Mouse (Mus musculus) urinary bladder, postnatal 4 days (tissue): ENCODE data around the gene Zfp119b.

Experiments
- DNase-seq, 2 experiments: peaks; one replicate each; pipeline ENCODE4 v3.0.0; 2021 to 2022; ENCODE audit warnings: low spot score in 2 of 2

Zfp119b gene

DNA sequence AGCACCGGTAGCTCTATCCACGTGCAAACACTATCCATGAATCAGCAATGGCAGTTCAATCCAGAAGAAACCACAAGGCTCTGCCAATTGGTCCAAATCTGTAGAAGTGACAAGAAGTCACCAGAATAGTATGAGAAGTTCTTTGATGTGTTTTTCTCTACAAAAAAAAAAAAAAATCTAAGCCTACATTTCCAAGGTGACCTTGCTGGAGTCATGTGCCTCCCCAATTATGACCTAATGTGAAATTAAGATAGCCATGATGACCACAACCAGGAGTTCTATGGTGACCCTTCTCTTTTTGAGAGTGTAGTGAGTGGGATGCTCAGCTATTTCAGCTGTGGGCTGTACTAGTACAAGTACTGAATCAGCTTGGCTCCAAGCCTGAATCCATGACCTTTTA, at the start of gene Zfp119b:
Gene Zfp119b (minus strand): TSS at position 101 of the 400 bp plus-strand sequence.
- DNase-seq = no peak

DNA sequence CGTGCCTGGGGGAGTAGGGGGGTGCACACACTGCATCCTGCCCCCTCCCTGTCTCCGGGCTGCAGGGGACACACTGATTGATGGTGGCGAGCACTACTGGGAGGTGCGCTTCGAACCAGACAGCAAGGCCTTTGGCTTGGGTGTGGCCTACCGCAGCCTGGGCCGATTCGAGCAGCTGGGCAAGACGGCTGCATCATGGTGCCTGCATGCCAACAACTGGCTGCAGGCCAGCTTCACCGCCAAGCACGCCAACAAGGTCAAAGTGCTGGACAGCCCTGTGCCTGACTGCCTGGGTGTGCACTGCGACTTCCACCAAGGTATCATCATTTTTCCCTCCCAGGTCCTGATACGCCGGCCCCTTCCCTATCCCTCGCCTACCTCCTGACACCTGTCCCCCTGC, 46.7 kb upstream of the Zfp119b start:
- DNase-seq = no peak

DNA sequence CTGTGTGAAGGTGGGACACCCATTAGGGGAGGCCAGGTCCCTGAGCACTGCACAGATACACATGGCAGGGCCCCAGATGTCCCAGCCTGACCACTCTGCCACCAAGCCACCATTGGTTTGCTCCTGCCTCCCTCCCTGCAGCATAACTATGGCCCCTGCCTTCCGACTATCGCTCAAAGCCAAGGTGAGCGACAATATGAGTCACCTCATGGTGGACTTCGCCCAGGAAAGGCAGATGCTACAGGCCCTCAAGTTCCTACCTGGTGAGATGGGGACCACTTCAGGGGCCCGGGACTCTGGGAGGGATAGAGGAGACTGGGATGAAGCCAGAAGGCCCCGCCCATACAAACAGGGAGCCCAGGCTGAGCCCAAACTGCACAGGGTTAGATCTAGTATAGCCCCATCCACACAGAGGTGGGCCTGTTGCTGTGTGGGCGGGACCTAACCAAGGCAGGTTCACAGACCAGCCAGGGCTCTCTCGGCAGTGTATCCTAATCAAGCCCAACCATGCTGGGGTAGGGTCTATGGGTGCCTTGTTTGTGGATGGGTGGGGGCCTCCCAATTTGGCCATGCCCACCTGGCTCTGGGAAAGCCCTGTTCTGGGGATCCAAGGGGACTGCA, 41.1 kb upstream of the Zfp119b start:
- DNase-seq = no peak

DNA sequence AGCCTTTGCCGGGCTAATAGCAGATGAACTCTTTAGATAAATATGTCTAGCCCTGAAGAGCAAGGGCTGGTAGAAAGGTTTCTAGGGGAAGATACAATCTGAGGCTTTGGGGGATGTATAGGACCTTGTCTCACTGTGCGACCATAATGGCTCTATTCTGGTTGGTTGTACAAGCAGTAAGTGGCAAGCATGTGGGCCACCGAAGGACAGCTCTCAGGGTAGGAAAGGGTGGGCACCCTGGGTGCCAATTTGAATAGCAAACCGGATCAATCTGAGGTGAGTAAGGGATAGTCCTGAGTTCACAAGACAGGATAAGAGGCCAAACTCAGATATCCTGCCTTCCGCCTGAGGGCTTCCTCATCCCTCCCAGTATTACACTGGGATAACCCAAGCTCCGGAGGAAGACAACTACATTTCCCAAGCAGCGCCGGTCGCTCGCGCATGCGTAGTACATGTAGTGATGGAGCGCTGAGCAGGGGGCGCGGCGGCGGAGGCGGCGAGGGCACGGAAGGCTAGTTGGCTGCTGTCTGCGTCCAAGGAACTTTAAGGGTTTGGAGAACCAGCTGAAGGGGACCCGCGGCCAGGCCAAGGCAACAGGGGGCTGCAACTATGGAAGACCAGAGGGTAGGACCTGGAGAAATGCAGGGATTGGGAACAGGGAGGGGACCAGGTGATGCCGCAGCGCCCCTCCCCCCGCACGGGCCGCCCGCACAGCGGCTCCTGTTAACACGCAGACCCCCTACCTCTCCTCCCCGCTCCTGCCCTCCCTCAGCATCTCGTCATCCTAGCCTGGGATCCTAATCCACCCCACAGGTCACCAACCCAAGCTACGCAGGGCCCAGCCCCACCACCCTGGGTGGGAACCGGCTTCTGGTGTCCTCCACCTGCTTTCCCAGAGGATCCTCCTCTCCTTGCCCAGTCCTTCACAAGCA, 37.0 kb upstream of the Zfp119b start, which contains the start of gene Fsd1:
Gene Fsd1 (plus strand): TSS at position 480 of the 932 bp plus-strand sequence.
- DNase-seq = no peak

DNA sequence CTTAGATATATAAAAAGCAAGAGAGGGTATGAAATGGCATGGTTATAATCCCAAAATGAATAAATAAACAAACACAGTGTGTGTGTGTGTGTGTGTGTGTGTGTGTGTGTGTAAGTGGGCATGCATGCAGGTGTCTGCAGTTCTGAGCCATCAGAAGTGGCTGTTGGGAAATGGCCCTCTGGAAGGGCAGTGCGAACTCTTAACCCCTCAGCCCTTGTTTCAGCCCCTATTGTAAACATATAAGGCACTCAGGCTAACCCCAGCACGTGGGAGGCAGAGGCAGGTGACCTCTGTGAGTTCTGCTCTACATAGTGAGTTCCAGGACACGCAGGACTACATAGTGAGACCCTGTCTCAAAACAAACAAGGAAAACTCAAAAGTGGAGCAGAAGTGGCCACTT, 28.0 kb upstream of the Zfp119b start:
- DNase-seq = no peak

DNA sequence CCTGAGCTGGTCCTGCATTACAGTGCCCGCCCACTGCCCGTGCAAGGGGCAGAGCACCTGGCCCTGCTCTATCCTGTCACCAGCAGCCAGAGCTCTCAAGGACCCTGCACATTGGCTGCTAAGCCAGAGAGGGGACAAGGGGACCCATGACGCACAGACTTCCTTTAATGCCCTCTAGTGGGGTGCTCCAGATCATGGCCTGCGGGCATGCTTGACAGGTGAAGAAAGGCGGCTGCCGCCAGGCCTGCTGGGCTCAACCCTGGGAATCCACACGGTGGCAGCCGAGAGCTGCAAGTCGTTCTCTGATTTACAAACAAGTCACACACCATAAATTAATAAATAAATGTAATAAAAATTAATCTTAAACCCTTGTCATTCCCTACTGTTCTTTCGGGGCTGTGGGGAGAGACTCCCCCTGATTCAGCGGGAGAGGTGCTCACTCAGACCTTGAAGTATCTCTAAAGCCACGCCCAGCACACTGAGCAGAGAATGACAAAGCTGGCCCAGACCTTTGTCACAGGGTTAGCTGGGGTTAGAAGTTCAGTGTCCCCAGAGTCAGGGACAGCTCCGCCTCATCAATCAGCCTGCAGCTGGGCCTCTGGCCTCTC, 27.1 kb upstream of the Zfp119b start:
- DNase-seq = peak; percentile 64 to 84

DNA sequence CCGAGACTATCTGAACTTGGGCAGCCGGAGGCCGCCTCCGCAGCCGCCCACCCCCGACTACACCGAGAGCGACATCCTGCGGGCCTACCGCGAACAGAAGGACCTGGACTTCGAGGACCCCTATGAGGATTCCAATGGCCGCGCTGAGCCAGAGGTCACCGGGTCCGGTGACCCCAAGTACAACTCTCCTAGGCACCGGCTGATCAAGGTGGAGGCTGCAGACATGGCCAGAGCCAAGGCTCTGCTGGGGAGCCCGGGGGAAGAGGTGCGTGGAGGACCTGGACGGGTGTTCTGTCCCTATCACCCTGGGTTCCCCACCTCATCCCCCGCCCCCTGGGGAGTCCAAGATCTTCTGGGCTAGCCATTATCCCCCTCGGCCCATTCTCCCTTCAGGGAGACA, 22.2 kb upstream of the Zfp119b start:
- no peak for DNase-seq

DNA sequence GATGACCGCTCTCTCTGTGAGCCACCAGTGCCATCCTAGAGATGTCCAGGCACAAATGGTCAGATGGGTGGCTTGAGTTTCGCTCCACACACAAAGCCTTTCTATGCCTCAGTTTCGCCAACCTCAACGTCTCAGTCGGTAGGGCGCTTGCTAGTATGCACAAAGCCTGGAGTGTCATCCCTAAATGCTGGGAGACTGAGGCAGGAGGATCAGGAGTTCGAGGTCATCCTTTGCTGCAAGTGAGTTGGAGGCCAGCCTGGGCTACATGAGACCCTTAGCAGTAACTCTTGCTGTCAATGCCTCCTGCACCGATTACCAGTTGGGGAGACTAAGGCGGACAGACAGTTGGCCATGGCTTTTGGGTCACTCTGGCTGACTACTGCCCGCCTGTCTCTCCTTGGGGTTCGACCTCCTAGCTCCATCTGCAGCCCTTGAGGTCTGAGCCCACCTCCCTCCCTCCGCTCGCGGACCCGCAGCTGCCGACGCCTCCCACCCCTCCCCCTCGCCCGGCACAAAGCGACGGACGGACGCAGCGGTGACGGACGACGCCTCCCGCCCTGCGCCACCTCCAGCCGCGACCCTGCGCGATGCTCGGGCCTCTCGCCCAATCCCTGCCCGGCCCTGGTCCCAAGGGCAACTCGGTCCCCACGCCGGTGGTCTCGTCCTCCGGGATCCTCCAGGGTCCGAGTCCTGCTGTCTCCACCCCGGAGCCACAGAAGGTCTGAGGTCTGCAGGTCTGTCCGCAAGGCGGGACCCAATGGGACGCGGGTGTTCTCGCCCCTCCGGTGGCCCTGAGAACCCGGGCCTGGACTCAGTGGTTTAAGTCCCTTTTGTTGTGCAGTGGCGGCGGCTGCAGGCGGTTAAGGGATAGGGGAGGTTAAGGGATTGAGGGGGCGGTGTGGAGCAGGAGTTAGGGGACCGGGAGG, 20.9 kb upstream of the Zfp119b start, which contains the start of gene Shd:
Gene Shd (plus strand): TSS at position 502 of the 926 bp plus-strand sequence.
- DNase-seq = no peak

DNA sequence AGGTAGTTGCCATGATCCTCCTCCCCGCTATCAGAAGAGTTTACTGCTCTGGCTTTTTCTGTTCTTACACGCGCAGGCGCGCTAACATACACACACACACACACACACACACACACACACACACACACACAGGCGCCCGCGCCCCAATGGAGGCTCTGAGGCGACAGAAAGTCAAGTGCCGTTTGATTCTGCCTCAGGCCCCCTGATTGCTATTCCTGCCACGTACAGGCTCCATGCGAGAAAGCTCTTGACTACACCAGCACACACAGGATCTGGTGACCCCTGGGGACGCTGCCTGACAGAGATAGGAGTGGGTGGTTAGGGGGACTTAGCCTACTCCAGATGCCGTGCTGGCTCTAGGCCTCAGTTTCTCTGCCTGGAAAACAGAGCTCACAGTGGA, 20.3 kb upstream of the Zfp119b start:
- DNase-seq = no peak

DNA sequence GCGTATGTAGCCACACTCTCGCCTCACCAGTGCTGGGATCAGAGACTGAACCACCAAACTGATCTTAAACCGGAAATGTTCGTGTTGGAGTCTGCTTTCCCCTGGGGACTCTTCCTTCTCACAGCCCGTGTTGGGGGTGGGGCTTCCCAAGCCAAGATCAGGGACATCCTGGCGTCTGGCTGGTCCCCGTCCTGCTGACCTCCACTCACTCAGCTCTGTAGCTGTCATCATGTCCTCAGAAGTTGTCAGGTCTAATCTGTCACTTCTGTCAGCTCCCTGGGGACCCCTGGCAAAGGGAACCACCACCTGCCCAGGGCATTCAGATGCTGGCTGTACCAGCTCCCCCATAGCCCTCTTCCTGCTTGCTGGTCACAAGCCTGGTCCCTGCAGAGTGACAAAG, 18.9 kb upstream of the Zfp119b start:
- DNase-seq = no peak

DNA sequence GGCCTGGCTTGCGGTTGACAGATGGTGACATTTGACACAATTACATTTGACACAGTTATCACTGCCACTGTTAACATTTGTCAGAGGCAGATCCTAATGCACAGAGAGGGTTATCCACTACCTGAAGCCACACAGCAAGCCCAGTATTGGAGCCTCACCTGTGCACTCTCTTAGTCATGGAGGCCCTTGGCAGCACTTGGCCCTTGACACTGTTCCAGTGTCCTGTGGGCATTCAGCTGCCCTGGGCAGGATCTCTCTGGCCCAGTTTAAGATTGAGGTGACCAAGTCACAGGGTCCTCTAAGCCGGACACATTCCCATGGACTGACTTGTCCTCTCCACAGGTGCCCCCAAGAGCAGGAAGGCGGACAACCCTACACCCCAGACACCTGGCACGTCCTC, 17.9 kb upstream of the Zfp119b start:
- no peak for DNase-seq

DNA sequence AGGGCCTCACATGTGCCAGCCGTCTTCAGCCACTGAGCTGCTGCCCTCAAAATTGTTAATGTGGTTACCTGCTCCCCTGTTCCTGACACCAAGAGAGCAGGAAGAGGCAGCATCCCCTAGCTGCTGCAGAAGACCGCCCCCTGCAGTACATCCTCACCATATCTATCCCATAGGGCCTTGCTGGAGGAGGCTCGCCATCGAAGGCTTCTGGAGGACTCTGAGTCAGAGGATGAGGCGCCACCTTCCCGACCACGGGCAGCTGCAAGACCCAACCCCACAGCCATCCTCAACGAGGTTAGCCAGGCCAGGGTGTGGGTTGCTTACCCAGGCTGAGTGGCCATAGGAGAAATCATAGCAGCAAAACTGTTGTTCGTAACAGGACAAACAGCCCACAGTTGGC, 15.7 kb upstream of the Zfp119b start:
- DNase-seq = peak in 1 of 2 experiments; percentile 56

DNA sequence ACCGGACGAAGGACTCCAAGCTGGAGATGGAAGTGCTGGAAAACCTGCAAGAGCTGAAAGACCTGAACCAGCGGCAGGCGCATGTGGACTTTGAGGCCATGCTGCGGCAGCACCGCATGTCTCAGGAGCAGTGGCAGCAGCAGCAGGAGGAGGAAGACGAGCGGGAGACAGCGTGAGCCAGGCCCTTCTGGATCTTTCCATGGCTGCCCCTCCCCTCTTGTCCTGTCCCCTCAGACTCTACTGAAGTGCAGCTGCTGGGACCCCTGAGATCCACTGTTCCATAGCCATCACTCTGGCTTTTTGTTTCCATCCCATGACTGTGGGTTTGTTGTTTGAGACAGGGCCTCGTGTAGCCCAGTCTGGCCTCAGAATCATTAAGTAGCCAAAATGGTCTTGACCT, 15.2 kb upstream of the Zfp119b start:
- DNase-seq = no peak

DNA sequence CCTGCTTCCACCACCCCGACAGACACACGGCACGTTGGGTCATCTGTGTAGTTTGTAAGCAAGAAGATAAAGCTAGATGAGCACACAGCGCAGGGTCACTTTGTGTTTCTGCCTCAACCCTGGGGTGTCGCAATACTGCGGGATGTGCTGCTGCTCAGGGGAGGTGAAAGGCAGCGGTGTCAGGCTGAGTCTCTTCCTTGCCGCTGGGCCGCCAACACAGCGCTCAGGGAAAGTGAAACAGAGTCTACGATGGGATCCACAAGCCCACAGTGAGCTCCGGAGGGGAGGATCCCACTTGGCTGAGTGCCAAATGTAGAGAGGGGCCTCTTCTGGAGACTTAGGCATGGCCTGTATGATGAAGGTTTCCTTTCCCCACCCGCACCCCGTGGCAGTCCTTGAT, 13.9 kb upstream of the Zfp119b start:
- DNase-seq = peak in 1 of 2 experiments; percentile 56

DNA sequence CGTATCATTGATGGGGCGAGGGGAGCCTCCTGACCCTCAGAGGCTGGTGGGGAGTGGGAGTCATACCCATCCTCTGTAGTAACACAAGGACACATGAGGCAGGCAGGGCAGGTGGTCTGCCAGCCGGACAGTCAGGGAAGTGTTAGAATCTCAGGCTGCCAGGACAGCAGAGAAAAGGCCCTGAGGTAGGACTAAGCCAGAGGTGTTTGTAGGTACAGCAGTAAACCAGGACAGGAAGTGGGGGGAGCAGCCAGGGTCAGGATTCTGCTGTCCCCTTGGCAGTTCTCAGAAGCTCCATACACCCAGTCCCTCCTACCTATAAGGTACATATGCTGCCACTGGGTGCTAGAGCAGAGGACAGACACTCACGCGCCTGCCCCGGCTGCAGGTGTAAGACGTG, 12.3 kb upstream of the Zfp119b start:
- peak in 1 of 2 experiments; percentile 54 for DNase-seq

DNA sequence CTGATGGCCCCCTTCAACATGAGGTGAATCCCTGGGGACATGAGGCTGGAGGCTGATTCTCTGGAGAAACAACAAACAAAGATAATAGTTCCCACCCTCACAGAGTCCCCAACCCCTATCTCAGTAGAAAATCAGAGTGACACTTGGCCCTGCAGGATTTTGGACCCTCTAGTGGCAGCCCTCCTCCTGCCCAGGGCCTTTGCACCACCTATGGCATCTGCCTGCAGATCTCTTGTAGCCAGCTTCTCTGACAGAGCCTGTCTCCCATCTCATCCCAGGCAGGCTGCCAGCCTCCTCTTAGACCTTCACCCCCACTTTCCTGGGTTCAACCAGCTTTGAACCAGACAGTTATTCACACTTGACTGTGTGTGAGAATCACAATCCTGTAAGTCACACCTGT, 11.5 kb upstream of the Zfp119b start:
- DNase-seq = no peak

DNA sequence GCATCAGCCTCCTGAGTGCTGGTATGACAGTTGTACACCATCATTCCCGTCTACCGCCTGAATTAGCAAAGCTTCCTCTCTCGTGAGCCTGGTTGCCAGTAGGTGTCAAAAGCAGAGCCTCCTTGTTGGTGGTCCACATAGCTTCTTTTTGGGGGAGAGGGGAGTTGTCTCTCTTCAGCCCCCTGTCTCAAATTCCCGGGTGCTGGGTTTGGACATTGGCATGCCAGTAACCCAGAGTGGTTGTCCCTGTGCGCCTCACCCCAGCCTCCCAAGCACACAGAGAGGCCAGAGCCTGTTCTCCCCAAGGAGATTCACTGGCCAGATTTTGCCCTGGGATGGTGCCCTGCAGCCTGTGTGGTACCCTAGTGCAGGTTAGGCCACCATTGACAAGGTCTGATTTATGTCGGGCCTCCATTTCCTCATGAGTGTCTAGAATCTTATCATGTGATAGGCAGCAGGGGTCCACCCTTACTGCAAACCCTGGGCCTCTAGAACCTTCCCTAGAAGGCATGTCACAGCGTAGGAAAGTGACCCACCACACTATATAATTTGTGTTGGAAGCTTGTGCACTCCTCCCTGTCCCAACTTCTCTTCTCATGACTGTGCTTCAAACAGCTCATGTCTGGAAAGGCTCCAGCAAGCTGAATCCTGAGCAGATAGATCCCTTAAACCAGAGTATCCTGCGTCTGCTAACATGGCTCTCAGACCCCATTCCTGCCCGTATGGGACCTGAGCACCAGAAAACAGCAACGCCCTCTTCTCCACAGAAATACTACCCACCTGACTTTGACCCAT, 10.8 kb upstream of the Zfp119b start:
- DNase-seq = peak in 1 of 2 experiments; percentile 56

DNA sequence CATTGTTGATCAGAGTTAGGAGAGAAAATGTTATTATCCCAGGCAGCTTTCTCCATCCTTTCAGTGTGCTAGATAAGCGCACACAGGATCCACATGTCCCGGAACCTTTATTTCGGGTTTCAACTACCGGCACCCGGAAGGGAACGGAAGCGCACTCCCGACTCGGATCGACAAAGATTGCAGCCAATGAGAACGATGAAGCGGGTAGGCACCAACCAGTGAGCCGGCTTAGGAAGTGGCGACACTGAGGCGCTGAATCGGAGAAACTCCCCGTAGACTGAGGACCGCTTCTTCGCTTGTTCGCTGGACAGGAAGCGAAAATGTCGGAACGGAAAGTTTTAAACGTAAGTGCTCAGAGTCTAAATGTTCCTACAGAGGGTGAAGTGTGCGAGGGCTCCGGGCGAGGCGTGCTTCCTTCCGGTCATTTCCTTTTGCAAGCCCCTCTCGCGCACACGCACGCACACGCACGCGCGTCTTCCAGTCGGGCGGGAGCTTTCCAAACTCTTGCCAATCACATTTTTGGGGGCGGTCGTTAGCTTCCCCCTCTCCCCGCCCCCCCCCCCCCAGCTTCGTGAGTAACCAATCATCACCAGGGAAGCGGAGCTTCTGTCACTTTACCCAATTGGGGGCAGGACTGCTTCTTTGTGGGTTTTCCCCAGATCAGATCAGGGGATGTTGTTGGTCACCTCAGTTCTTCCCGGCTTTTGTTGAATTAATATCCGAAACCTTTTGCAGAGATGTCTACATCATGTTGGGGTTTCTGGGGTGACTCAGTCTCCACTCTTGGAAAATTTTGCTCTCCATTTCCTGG, 9.8 kb upstream of the Zfp119b start, which contains the start of gene Yju2:
Gene Yju2 (plus strand): TSS at position 182 of the 811 bp plus-strand sequence.
- DNase-seq = peak; percentile 90 to 91

DNA sequence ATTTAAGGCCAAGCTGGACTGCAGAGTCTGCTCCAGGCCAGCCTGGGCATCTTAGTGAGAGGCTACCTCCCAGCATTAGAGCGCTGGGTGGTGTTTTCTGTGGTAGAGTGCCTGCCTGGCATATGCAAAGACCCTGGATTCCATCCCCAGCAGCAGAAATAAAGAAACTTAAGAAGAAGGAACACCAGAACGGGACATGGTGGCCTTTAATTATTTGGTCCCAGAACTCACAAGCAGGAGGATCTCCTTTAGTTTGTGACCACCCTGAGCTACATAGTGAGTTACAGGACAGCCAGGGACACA, 9.2 kb upstream of the Zfp119b start:
- DNase-seq = no peak
